Mouse (Mus musculus): ENCODE data around the gene Iqsec1.

The Iqsec1 gene

DNA sequence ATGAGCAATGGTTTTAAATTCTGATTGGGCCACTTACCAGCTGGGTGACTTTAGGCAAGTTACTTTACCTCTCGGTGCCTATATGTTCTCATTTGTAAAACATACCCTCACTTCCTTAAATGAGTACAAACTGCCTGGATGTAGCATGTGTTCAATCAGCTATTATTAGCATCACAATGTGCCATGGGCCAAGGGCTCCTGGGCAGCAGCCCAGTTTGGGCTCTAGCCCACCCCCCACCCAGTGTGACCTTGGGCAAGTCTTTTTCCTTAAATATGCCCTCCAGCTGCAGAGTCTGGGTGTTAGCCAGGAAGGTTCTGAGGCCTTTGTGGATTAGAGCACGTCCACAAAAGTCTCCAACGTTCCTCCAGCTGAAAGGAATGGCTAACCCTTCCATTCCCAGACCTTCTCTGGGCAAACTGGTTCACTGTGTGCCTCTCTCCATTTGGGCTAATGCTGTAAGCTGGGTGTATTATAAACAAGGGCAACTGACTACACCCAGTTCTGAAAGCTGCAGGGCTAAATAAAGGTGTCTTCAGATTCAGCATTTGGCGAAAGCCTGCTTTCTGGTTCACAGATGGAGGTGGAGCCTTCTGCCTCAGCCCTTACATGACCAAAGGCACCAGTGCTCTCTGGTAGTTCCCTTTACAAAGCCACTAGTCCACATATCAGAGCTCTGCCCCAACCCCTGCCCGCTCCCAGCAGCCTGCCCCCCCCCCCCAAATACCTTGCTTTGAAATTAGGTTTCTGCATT, 101.3 kb downstream of the Iqsec1 start:
- DNase-seq, result no peak

DNA sequence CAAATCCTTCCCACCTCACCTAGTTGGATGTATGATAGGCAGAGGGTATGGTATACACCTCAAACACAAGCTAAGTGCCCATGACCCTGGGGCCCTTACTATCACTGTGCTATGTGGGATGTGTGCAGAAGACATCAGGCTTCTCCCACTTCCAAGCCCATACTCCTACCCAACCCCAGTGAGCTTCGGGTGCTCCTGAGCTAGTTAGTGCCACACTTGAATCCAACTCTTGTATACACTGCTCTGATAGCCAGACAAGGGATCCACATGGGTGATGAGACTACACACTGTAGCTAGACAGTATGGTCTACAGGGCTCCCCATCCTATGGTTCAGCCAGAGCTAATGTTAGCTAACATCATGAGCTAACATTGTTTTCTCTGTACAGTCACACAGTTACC, 102.9 kb downstream of the Iqsec1 start:
- DNase-seq, result no peak

DNA sequence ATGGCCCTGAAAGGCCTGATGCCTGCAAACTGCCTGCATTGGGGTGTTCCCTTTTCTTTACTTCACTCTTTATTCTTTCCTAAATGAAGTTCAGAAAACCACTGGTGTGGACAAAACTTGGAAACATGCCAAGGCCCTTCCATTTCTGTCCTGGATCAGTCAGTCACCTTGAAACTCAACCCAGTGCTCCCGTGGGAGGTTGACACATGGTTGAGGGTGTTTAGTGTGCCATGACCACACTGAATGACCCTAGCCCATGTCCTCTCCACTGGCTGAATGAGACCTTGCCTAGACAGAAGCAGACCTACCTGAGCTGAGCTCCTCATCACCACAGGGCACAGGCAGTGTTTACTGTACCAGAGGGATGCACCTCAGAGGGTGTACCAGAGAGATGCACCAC, 103.9 kb downstream of the Iqsec1 start:
- no peak for DNase-seq

DNA sequence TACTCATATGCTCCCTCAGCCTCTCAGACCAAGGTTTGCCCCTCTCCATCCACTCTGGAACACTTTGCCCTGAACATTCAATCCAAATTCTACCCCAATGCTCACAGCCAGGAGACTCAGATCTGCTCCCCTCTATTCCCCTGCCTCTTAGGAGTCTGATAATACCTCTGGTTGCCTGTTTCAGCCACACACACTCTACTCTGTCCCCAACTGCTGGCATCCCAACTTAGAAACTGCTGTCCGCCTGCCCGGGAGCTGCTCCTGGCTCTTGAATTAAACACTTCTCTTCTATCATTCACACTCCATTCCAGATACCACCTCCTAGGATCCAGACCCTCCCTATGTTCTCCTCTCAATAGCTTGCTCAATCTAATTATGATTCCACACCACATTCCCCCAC, 107.5 kb downstream of the Iqsec1 start:
- DNase-seq, result no peak

DNA sequence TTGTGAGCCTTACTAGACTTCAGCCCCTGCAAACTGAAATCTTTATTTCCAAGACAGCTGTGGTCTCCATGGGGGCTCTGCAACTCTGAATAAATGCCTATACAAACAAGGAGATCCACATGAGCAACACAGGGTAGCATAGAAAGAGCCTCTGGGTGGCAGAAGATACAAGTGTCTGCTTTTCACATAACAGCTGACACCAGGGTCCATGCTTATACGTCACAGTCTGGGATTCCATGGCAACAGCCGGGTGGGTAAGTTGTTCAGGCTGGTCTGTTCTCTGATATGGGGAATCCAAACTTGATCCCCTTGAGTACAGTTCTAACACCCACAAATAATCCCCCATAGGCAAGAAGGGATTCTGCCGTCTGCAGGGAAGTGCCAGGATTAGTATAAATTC, 108.1 kb downstream of the Iqsec1 start:
- no peak for DNase-seq

DNA sequence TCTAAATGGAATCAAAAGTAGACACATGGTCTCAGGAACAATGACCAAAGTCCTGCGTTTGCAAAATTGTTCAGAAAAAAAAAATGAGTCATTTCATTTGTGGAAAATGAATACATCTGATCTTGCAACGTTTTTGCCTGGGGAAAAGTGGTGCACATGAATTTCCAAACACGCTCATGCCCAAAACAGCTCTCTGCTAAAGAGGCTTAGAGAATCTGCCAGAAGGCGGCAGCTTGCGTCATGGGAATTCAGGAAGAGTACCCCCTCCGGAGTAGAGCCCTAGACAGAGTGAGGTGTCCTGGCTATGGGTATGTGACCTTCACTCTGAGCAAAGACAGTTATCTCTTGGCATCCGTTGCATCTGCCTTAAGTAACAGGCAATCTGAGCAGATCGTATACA, 116.9 kb downstream of the Iqsec1 start:
- no peak for DNase-seq

DNA sequence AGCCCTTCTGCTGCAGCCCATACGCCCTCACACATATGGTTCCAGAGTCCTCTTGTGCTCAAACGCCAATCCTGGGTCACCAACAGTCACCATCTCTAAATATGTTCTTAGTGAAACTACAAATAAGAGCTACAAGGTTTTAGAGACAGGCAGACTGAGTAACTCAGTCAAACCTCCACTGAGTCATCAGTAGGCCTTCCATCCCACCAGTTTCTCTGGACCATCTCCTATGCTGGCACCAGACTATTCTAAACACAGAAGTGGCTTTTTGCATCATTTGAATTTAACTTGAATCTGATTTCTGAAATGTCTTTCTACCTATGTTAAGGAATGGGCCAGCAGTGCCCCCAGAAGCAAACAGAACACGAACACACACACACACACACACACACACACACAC, 120.5 kb downstream of the Iqsec1 start:
- no peak for DNase-seq

DNA sequence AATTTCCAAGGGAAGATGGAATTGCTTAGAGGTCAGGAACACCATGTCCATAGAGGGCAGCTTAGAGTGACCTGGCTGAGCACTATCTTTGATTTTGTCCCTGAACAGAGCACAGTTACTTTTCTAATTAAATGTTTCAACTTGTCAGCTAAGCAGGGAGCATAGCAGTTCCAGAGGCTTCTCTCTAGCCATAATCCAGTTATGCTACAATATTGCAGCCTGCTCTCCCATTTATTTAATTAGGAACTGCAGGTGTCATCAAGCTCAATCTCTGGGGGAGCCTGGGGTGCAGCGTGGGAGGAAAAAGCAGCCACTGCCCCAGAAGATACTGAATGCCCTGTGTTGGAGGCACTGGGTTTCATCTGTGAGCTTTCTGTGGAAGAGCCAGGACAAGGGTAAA, 127.1 kb downstream of the Iqsec1 start:
- DNase-seq, result no peak

DNA sequence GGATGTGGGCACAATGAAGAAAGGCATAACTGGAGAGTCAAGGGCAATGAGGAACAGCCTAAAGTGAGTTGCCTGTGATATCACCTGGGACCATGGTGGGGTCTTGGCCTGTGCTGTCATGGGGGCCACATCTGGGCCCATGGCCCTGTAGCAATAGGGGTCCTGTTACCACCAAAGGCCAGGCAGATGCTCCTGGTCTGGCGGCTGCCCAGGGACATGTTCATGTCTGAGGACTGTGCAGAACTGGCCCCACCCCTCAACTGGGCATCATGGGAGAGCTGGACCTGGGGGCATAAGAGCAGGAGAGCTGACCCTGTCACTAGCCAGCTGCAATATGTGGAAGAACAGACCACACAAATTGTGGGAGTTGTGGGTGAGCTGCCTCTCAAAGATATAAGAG, 130.6 kb downstream of the Iqsec1 start:
- DNase-seq, result no peak

DNA sequence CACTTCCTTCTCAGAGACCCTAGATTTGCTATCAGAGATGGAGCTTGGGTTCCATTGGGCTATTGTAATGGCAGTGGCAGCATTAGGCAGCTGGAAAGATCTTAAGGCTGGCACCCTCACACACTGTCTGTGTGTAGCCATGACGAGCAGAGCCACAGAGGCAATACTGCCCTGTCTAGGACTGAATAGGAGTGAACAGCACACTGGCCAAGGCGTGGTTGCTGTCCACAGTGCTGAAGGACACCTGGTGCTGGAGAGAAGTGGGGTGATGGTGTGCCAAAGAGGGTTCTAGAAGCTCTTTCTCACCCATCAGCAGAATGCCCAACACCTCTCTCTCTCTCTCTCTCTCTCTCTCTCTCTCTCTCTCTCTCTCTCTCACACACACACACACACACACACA, 136.1 kb downstream of the Iqsec1 start:
- DNase-seq, result no peak

DNA sequence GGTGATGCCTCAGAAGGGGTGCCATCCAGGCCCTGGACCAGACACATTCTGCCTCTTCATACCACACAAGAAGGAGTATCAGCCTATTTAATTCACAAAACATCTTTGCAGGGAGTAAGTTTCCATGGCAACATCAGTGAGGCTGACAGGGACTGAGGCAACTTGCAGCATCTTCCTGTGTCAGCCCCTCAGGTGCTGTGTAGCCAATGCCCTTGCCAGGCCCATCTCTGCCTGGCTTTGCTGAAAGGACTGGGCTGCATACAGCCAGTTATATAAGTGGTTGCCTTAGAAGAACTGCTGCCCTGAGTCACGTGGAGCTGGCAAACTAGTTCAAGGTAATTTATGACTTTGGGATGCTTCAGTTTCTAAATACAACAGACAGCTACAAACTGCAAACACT, 140.4 kb downstream of the Iqsec1 start:
- DNase-seq, result no peak

DNA sequence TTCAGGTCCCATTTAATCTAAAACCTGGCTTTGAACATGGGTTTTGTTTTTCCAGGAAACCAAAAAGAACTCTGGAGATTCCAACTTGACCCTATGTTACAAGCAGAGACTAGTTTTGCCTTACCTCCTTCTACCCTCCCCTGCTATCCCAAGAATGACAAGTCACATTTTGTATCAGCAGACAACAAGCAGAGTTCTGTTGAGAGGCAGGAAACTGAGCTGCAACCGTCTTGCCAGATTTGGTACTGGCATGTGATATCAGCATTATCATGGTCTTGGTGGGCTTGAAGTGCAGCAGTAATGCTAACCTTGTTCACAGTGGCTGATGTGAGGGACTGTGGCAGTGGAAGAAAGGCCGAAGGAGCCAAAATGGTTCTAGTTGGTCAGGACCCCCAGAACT, 141.0 kb downstream of the Iqsec1 start:
- no peak for DNase-seq

DNA sequence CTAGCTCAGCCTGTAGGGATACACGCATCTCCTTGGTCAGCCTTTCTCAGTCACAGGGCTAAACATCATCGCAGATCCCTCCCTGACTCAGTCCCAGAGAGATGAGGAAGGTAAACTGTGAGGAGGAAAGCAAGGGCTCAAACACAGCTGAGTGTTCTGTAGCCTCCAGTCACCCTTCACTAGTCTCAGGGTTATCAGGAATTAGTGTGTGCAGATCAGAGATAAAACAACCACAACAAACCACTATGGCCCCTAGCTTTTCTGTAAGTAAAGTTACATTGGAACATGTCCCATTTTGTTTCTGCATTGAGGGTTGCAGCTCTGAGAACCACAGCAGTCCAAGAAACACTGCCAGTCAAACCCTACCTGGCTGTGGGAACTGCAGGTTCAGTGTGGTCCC, 148.5 kb downstream of the Iqsec1 start:
- no peak for DNase-seq

DNA sequence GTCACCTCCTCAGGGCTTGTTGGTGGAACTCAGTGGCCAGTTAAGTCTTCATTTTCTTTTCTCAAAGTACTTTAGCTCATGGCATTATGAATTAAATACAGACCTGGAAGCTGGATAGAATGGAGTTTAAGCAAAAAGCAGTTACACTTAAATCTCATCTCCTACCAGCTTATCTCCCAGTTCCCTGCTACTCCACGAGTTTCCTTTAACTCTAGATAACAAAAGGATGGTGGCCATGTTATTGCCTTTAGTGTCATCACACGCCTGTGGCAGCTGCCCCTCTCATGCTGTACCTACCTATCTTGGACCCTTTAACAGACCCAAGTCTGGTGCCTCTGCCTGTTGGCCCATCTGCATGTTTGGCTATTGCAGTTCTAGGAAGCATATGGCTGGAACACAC, 151.7 kb downstream of the Iqsec1 start:
- DNase-seq, result no peak

DNA sequence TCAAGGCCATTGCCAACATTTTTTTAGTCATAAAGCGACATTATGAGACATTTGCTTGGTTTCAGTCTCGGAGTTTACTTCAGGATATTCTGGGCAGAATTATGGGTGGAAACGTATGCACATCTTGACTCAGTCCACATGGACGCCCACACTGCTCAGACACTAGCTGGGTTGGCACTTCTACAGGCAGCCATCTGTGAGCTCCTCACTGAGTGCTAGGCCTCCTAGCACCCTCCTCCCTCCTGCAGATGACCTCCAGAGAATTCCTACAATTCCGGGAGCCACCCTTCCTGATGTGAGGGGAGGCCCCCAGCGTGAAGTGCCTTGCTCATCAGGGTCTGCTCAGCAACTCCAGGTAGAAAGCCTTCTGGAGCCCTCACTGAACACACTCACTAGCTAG, 158.9 kb downstream of the Iqsec1 start:
- DNase-seq, result no peak

DNA sequence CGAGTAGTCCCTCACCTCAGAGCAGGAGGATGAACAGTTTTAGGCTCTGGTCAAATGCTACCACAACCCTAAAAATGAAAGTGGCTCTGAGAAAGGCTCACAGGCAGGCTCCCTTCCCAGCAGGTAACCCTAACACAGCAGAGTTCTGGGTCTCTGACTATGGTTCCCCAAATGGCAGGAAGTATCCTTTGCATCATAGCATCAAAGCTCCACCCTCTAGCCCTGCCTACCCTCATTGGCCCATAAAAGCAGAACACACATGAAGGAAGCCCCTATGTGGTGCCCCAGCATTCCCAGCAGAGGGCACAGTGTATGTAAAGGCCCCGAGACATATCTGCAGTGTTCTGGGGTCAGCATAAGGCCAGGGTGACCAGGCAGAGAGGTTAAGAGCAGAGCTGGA, 163.4 kb downstream of the Iqsec1 start:
- no peak for DNase-seq

DNA sequence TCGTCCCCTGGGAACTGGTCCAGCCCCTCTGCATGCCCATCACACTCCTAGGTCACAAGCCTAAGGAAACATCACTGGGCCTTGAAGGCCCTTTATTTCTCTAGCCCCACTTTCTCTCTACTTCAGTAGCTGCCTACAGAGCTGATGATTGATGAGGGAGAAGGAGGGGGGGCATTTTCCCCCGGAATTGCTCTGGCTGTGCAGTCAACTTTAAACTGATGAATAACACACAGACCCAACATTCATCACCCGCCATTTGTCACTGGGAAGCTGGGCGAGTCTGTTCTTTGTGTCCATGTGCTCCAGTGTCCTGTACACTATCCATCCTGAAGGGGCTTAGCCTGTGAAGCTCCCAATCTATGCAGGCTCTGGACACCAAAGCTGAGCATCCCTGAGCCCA, 165.2 kb downstream of the Iqsec1 start:
- no peak for DNase-seq

DNA sequence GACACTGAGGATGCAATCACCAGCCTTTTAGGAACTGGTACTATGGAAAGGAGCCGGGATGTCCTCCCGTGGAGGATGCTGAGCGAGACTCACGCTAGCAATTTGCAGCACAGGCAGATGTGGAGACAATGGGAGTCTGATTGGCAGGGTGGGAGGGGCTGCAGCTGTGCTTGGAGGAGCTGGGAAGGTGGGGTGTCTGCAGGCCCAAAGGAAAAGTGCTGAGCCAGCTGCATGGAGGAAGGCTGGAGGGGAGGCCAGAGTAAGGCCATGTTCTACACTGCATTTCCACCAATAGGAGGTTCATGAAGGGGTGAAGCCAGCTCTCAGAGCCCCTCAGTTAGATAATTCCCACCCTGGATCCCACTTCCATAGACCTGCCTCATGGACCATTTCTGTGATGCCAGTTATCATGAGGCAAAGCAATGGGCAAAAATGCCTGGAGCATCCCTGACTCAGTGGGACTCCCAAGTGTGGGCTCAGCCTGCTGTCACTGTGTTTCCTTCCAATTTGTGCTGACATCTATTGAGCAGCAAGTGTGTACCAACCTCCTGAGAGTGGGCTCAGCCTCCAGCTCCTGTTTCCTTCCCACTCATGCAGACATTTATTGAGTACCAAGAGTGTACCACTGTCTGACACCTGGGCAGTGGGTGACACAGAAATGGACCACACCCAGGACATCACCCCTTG, 166.4 kb downstream of the Iqsec1 start:
- no peak for DNase-seq

DNA sequence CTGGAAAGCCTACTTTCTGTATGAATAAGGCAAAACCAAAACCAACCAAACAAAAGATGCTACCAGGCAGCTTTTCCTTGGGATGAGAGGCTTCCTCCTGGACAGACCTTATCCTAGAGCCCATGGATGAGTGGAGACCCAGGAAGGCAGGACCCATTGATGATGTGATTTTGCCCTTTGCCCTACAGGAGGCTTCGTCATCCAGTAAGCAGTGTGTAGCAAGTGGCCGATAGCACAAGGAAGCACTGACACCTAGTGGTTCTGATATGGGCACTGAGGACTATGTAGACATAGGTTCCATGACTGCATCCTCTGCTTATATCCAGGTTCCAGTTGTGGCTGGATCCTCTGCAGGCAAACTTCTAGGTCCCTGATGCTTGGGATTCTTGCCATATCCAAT, 168.6 kb downstream of the Iqsec1 start:
- DNase-seq, result peak; percentile 60

DNA sequence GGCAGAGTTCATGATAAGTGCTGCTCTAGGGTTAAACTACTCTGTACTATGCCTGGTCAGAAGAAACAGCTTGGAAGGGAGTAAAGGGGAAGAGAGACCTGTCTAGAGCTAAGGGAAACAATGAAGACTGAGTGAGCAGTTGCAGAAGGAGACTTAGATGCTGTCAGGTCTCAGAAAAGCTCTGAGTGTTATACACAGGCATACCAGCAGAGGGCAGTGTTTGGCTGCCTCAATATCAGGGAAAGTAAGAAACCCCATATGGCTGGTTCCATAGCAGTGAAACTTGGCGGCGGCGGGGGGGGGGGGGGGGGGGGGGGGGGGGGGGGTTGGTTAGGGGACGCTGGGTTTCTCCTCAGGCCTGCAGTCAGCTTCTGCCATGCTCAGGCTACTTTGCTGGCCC, 169.5 kb downstream of the Iqsec1 start:
- DNase-seq, result peak; percentile 67

DNA sequence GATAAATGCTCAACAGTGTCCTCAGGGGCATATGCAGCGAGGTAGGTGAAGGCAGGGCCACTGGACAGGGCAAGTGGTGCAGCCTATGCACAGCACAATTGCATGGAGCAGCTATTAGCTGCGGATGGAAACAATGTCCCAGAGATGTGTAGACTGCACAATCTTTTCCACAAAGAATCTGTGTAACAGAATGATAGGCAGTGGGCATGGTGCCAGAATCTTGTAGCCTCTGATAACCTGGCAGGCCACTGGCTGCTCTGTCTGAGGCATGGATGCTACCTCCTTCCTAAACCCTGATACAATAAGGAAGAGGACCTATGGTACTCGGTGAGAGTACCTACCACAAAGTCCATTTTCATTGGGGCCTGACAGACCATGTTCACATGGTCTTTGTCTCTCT, 171.9 kb downstream of the Iqsec1 start:
- peak; percentile 56 for DNase-seq

DNA sequence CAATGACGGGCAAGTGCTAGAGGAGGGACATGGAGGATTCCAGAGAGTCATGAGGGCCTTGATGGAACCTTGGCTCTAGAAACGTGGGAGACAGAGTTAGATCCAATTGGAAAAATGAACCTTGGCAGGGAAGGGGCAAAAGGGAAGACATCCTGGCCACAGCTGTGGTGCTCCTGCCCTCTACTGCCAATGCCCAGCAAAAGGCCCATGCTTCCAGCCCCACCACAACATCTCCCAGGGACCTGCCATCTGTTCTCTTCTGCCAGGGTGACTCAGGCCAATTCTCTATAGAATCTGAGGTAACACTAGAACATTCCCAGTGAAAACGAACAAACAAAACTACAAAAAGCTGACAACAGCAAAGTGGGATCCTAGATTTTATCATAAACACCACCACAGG, 173.1 kb downstream of the Iqsec1 start:
- DNase-seq, result peak; percentile 81

DNA sequence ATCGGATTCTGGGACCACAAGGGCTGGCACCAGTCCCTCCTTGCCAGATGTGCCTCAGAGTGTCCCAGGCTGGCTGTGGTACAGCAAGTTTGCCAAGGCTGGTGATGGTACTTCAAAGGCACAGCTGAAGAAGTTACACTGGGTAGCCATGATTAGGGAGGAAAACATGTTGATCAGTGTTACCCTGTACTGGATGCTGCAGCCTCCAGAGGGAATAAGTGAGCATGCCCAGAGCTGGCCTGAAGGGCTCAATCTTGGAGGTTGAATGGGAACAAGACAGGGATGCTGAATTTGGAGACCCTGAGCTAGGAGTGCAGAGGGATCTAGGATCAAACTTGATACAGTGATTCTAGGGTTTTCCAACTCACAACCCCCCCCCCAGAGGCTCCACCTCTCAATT, 175.0 kb downstream of the Iqsec1 start:
- peak; percentile 50 for DNase-seq

DNA sequence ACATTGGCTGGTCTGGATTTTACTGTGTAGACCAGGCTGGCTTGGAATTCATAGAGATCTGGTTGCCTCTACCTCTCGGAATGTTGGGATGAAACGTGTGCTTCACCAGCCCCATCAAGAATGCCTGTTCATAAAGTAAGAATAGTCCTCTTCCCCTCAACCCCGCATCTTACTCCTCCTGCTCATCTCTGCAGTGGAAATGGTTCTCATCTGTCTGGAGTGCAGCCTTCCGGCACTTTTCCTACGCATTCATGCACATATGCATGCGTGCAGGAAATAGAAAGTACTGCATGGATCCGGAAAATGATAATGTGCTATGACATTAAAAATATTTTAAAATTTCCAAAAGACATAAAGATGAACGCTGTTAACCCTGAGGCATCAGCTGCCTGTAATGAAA, 175.9 kb downstream of the Iqsec1 start:
- DNase-seq, result no peak

DNA sequence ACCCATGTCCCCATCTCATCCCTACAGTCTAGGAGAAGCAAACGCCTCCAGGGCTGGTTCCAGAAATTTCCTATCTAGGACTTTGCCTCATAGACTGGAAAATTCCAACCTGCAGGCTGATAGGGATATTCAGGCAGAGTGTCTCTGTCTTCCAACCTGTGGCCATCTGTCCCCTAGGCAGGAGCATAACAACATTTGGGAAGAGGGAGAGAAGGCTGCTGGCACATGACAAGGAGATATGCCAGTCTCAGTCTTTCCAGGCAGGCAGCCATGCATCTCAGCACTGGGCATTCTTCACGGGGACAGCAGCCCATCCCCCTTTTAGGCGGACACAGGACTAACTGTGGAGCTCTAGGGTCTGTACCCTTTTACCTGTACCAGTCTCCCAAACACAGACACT, 176.4 kb downstream of the Iqsec1 start:
- DNase-seq, result peak; percentile 94
